Mouse (Mus musculus) heart, postnatal 0 days (tissue): ENCODE results near the gene Porcn.

Experiments
- CTCF ChIP-seq: IDR thresholded peaks from 2 replicates; pipeline ENCODE4 v1.5.1; 2016; ENCODE audit warnings: antibody characterized with exemption, control low read depth, low read depth
- EP300 ChIP-seq: IDR thresholded peaks from 2 replicates; pipeline ENCODE4 v1.6.1; 2016; ENCODE audit warnings: antibody characterized with exemption, low read depth

GRCm38 (mm10) chrX:8211490-8212207, 5.3 kb upstream of the Porcn start:
- TF ChIP-seq CTCF (no peak), EP300 (no peak)
